In genomic region chr5:75479149-75479548, GRCm38 (mm10) we compare ENCODE assay signal across 18 mouse cellular contexts.
DNase-seq lines count a peak whose midpoint lies in the region; ATAC-seq and TF ChIP-seq lines count a peak whose summit lies in the region.
"Had no signal": no experiment of that assay in that cellular context is flagged by ENCODE, and none has a peak within 500 bp of the region (broad histone marks: within the 10 kb centered on the region; RNA-seq: fewer than 3 reads in every experiment).

No protein-coding gene starts in this region.

- no peak overlapping the region for H3K4me2 ChIP-seq in lung, embryonic 14.5 days
- H3K4me2 ChIP-seq in lung, embryonic 16.5 days (ENCODE audit: low read depth, low read length) = no peak overlapping the region
- H3K4me2 ChIP-seq: embryonic facial prominence, embryonic 12.5 days; forebrain, embryonic 13.5 days; forebrain, embryonic 15.5 days had no signal

- ATAC-seq in lung, embryonic 14.5 days (ENCODE audit: insufficient read depth) = peak; percentile 82
- ATAC-seq in lung, embryonic 16.5 days (ENCODE audit: low read depth) = peak; percentile 56
- ATAC-seq: forebrain, embryonic 13.5 days; forebrain, embryonic 15.5 days; forebrain, postnatal 0 days had no signal

- DNase-seq in lung, embryonic 14.5 days = no peak
- no peak for DNase-seq in lung, postnatal 10 days
- DNase-seq in lung, postnatal 25 days (ENCODE audit: low spot score) = no peak
- no peak for DNase-seq in adrenal gland, adult (ENCODE audit: inconsistent age in 2 of 2, low spot score in 1 of 2)
- DNase-seq: adrenal gland, adult 8-10 months; adrenal gland, postnatal 14 days; adrenal gland, postnatal 36 days; cerebellum, adult 11-12 months; cerebellum, adult 2 months; cerebellum, adult 9-10 months; cerebellum, postnatal 10 days; cerebellum, postnatal 25 days; forebrain, postnatal 0 days had no signal

- 36% methylated on average over 11 of the region's 11 CpGs for WGBS in lung, embryonic 14.5 days
- 36% methylated on average over 11 of the region's 11 CpGs for WGBS in lung, embryonic 16.5 days

- no peak overlapping the region for H3K4me3 ChIP-seq in lung, embryonic 14.5 days (ENCODE audit: low read depth, low read length)
- no peak overlapping the region for H3K4me3 ChIP-seq in lung, embryonic 16.5 days (ENCODE audit: low read length)
- H3K4me3 ChIP-seq: embryonic facial prominence, embryonic 10.5 days; embryonic facial prominence, embryonic 12.5 days; forebrain, embryonic 13.5 days; forebrain, embryonic 15.5 days had no signal

- H3K27me3 ChIP-seq in lung, embryonic 14.5 days (ENCODE audit: insufficient read depth, low read length) = no peaks in the 10 kb centered on the region
- H3K27me3 ChIP-seq in lung, embryonic 16.5 days (ENCODE audit: control insufficient read depth, insufficient read depth, low read depth, low read length) = peaks cover 2% of the 10 kb centered on the region; the same call in 1 of the 2 replicates
- H3K27me3 ChIP-seq: embryonic facial prominence, embryonic 12.5 days; forebrain, embryonic 15.5 days had no signal

- H3K9ac ChIP-seq in lung, embryonic 14.5 days = no peak overlapping the region
- no peak overlapping the region for H3K9ac ChIP-seq in lung, embryonic 16.5 days (ENCODE audit: low read length)
- H3K9ac ChIP-seq: embryonic facial prominence, embryonic 12.5 days; forebrain, embryonic 13.5 days; forebrain, embryonic 15.5 days; forebrain, postnatal 0 days had no signal

- no peaks in the 10 kb centered on the region for H3K9me3 ChIP-seq in lung, embryonic 14.5 days (ENCODE audit: low read depth, low read length)
- H3K9me3 ChIP-seq in lung, embryonic 16.5 days (ENCODE audit: control insufficient read depth, low read length) = no peaks in the 10 kb centered on the region
- H3K9me3 ChIP-seq: embryonic facial prominence, embryonic 10.5 days; embryonic facial prominence, embryonic 12.5 days; forebrain, embryonic 13.5 days; forebrain, embryonic 15.5 days had no signal

- peaks cover 7% of the 10 kb centered on the region for H3K4me1 ChIP-seq in lung, embryonic 14.5 days (ENCODE audit: insufficient read depth)
- H3K4me1 ChIP-seq in lung, embryonic 16.5 days (replicated peaks; ENCODE audit: control insufficient read depth, insufficient read depth, low read length) = peaks cover 10% of the 10 kb centered on the region
- H3K4me1 ChIP-seq: embryonic facial prominence, embryonic 12.5 days had no signal

- TF ChIP-seq CTCF in lung, embryonic 14.5 days (IDR thresholded peaks at IDR 0.05; ENCODE audit: low read depth) = no peak

- H3K36me3 ChIP-seq in lung, embryonic 14.5 days (ENCODE audit: insufficient read depth) = no peaks in the 10 kb centered on the region
- no peaks in the 10 kb centered on the region for H3K36me3 ChIP-seq in lung, embryonic 16.5 days (ENCODE audit: control insufficient read depth, insufficient read depth, low read length)
- H3K36me3 ChIP-seq: embryonic facial prominence, embryonic 10.5 days; embryonic facial prominence, embryonic 12.5 days; forebrain, embryonic 15.5 days had no signal

- 0 out of 2 replicates have a peak overlapping the region, but pooled peaks have one; percentile 8 for H3K27ac ChIP-seq in lung, embryonic 14.5 days (ENCODE audit: low read depth)
- peak overlapping the region; percentile 55 for H3K27ac ChIP-seq in lung, embryonic 16.5 days (ENCODE audit: low read length)
- H3K27ac ChIP-seq: embryonic facial prominence, embryonic 10.5 days; embryonic facial prominence, embryonic 12.5 days; forebrain, embryonic 13.5 days; forebrain, embryonic 15.5 days had no signal
